Mouse (Mus musculus): ENCODE results near the gene Rpl19. TPM values are rescaled to one million over a fixed set of nuclear protein-coding genes. Genes with fewer than 3 reads are reported as not detected.

Gene Rpl19
- 2,972 TPM for polyA plus RNA-seq (2012; fragmentation: generic; extraction: Trizol)

DNA sequence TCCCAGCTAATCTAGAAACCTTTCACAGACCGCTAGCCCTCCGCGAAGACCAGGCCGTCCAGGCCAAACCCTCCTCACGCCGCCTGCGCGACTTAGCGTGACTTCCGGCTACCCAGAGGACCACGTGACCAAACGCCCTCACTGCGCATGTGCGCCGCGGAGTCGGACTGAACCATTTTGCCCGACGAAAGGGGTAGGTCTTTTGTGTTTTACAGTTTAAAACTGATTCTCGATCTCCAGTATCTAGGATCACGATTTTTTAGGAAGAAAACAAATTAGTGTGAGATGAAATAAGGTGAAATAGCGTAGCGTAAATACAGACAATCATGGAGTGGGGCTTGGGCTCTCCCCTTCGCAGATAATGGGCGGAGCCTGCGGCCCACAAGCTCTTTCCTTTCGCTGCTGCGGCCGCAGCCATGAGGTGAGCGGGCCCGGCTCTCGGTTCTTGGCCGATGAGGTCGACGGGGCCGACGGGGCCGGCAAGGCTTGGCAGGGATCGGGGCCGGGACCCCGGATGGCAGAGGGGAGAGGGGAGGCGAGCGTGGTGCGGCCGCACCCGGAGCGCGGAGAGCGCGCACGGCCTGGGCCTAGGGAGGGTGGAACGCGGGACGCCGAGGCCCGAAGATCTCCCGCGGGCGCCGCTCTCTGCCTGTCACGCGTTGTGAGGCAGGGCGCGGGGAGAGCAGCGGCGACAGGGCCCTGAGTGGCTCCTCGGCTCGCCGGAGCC, at the start of gene Rpl19:
Gene Rpl19, plus strand, starts transcription at position 141 of the 727 bp plus-strand sequence.
- H3K36me3 ChIP-seq (ENCODE audit: control insufficient read depth, insufficient read depth), result peaks cover 33% of the 10 kb centered on the region
- peak within 1 kb of the TSS; percentile 89 for H3K4me3 ChIP-seq
- peak within 1 kb of the TSS; percentile 79 for H3ac ChIP-seq (ENCODE audit: control insufficient read depth, insufficient read length)
- H3K79me2 ChIP-seq (ENCODE audit: control insufficient read depth, insufficient read depth), result peaks cover 21% of the 10 kb centered on the region
- peak within 1 kb of the TSS; percentile 94 for H3K4me2 ChIP-seq (ENCODE audit: low read depth)
- no peak for TF ChIP-seq TCF3 (IDR thresholded peaks at IDR 0.05; ENCODE audit: insufficient read length, low read depth)
- TF ChIP-seq USF1 (IDR thresholded peaks at IDR 0.05; ENCODE audit: low read depth), result peak; percentile 100
- peak; percentile 73 for TF ChIP-seq POLR2A (IDR thresholded peaks at IDR 0.05; ENCODE audit: insufficient read length, low read depth)
- peak in 1 of 3 experiments; percentile 17 for TF ChIP-seq MYOG (IDR thresholded peaks at IDR 0.05; ENCODE audit: control insufficient read depth in 1 of 3, insufficient read depth in 1 of 3, insufficient read length in 2 of 3, low read depth in 2 of 3)
- no peak for TF ChIP-seq REST (IDR thresholded peaks at IDR 0.05; ENCODE audit: insufficient read depth, insufficient read length)
- peak; percentile 92 for TF ChIP-seq POLR2AphosphoS2 (IDR thresholded peaks at IDR 0.05; ENCODE audit: insufficient read length, low read depth)
- TF ChIP-seq MYOD1 (IDR thresholded peaks at IDR 0.05; ENCODE audit: control insufficient read depth in 1 of 3, insufficient read length in 2 of 3, low read depth in 2 of 3), result peak in 1 of 3 experiments; percentile 4
- no peaks in the 10 kb centered on the region for H3K27me3 ChIP-seq (ENCODE audit: control insufficient read depth, insufficient read depth, insufficient read length)

DNA sequence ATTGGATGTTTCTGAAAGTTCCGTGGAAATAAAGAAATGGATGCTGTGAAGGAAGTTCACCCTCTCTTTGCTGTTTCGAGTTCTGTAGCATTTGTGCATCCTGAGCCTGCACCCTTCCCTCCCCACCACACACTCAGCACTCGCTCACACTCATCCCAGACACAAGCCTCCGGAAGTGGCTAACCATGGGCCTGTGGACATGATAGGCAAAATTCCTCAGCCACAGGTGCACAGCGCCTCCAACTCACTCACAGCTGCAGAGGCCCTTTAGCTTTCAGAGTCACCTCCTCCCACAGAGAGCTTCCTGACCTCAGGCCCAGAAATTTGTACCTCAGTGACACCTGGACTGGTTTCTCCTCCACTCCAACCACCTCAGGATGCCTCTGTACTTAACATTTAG, 48.7 kb upstream of the Rpl19 start:
- no peak overlapping the region for H3K4me3 ChIP-seq
- peak; percentile 67 for TF ChIP-seq TCF3 (IDR thresholded peaks at IDR 0.05; ENCODE audit: insufficient read length, low read depth)
- TF ChIP-seq MYOD1 (IDR thresholded peaks at IDR 0.05; ENCODE audit: control insufficient read depth in 1 of 3, insufficient read length in 2 of 3, low read depth in 2 of 3), result peak in 2 of 3 experiments; percentile 84 to 92
- TF ChIP-seq CEBPB (IDR thresholded peaks at IDR 0.05; ENCODE audit: insufficient read depth, poor library complexity, severe bottlenecking), result no peak
- TF ChIP-seq POLR2A (IDR thresholded peaks at IDR 0.05; ENCODE audit: insufficient read length, low read depth), result no peak
- no peak for TF ChIP-seq USF1 (IDR thresholded peaks at IDR 0.05; ENCODE audit: low read depth)
- peak in 2 of 3 experiments; percentile 63 to 94 for TF ChIP-seq MYOG (IDR thresholded peaks at IDR 0.05; ENCODE audit: control insufficient read depth in 1 of 3, insufficient read depth in 1 of 3, insufficient read length in 2 of 3, low read depth in 2 of 3)
- peak; percentile 64 for TF ChIP-seq TCF12 (IDR thresholded peaks at IDR 0.05; ENCODE audit: insufficient read depth, poor library complexity, severe bottlenecking)
- no peak for TF ChIP-seq E2F4 (IDR thresholded peaks at IDR 0.05; ENCODE audit: insufficient read depth)
- TF ChIP-seq POLR2AphosphoS2 (IDR thresholded peaks at IDR 0.05; ENCODE audit: insufficient read length, low read depth), result no peak
- no peak for TF ChIP-seq MAX (IDR thresholded peaks at IDR 0.05; ENCODE audit: low read depth)
- no peak for TF ChIP-seq SRF (IDR thresholded peaks at IDR 0.05; ENCODE audit: control insufficient read depth, insufficient read length, low read depth)
- no peak for TF ChIP-seq REST (IDR thresholded peaks at IDR 0.05; ENCODE audit: insufficient read depth, insufficient read length)
- peak overlapping the region; percentile 7 for H3K4me2 ChIP-seq (ENCODE audit: low read depth)
- H3K79me2 ChIP-seq (ENCODE audit: control insufficient read depth, insufficient read depth), result no peaks in the 10 kb centered on the region
- H3ac ChIP-seq (ENCODE audit: control insufficient read depth, insufficient read length), result no peak overlapping the region
- H3K36me3 ChIP-seq (ENCODE audit: control insufficient read depth, insufficient read depth), result no peaks in the 10 kb centered on the region
- H3K27me3 ChIP-seq (ENCODE audit: control insufficient read depth, insufficient read depth, insufficient read length), result no peaks in the 10 kb centered on the region

DNA sequence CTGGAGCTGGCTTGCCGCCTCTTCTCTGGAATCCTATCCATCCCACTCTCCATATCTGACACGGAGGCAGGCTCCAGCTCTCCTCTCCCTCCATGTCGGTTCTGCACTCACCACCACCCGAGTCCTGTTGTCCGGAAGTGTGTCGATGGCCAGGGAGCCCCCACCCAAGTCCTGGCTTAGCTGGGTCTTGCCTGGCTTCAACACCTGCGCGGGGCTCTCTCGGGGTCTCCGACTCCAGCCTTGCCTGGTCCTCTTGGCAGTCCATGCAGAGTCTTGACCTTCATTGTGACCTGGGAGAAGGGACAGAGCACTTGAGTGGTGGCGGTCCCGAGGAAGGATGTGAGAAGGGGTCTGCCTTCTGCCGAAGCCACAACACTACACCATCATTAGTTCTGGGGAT, 48.1 kb upstream of the Rpl19 start:
- H3K27me3 ChIP-seq (ENCODE audit: control insufficient read depth, insufficient read depth, insufficient read length), result no peaks in the 10 kb centered on the region
- TF ChIP-seq E2F4 (IDR thresholded peaks at IDR 0.05; ENCODE audit: insufficient read depth) (no peak), TCF12 (IDR thresholded peaks at IDR 0.05; ENCODE audit: insufficient read depth, poor library complexity, severe bottlenecking) (no peak), SRF (IDR thresholded peaks at IDR 0.05; ENCODE audit: control insufficient read depth, insufficient read length, low read depth) (no peak), REST (IDR thresholded peaks at IDR 0.05; ENCODE audit: insufficient read depth, insufficient read length) (no peak), CEBPB (IDR thresholded peaks at IDR 0.05; ENCODE audit: insufficient read depth, poor library complexity, severe bottlenecking) (no peak), MYOG (IDR thresholded peaks at IDR 0.05; ENCODE audit: control insufficient read depth in 1 of 3, insufficient read depth in 1 of 3, insufficient read length in 2 of 3, low read depth in 2 of 3) (no peak), TCF3 (IDR thresholded peaks at IDR 0.05; ENCODE audit: insufficient read length, low read depth) (no peak), POLR2AphosphoS2 (IDR thresholded peaks at IDR 0.05; ENCODE audit: insufficient read length, low read depth) (no peak), POLR2A (IDR thresholded peaks at IDR 0.05; ENCODE audit: insufficient read length, low read depth) (no peak), MYOD1 (IDR thresholded peaks at IDR 0.05; ENCODE audit: control insufficient read depth in 1 of 3, insufficient read length in 2 of 3, low read depth in 2 of 3) (no peak), MAX (IDR thresholded peaks at IDR 0.05; ENCODE audit: low read depth) (no peak), USF1 (IDR thresholded peaks at IDR 0.05; ENCODE audit: low read depth) (no peak)

DNA sequence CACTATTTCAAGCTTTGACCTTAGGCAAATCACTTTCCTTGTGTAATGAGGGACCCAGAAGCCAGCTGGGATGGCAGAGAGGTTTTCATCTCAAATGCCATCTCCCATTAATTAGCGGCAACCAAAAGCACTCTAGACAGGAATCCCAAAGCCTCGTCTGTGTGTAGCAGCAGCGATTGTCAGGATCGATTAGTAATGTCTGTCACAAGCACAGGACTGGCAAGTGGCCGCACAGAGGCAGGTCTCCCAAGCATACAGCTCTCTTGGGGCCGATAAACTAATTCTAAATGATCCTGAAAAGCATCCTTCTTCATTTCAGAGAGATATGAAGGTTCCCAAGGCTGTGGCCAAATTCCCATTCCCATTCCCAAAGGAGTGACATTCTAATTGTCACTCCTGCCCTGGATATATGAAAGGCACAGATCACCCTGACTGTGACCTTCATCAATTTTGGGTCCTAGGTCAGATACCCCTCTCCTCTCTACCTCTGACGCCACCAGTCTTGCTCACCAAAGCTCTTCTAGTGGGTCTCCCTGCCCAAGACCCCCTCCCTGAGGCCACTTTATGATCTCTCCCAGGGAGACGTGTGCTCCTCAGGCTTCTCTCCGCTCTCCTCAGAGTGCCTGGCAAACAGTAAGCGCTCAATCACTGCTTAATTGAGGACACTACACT, 46.5 kb upstream of the Rpl19 start:
- no peaks in the 10 kb centered on the region for H3K36me3 ChIP-seq (ENCODE audit: control insufficient read depth, insufficient read depth)
- no peak overlapping the region for H3K4me2 ChIP-seq (ENCODE audit: low read depth)
- TF ChIP-seq TCF3 (IDR thresholded peaks at IDR 0.05; ENCODE audit: insufficient read length, low read depth) (no peak), MAX (IDR thresholded peaks at IDR 0.05; ENCODE audit: low read depth) (no peak), TCF12 (IDR thresholded peaks at IDR 0.05; ENCODE audit: insufficient read depth, poor library complexity, severe bottlenecking) (no peak), MYOD1 (IDR thresholded peaks at IDR 0.05; ENCODE audit: control insufficient read depth in 1 of 3, insufficient read length in 2 of 3, low read depth in 2 of 3) (no peak), CEBPB (IDR thresholded peaks at IDR 0.05; ENCODE audit: insufficient read depth, poor library complexity, severe bottlenecking) (no peak), MYOG (IDR thresholded peaks at IDR 0.05; ENCODE audit: control insufficient read depth in 1 of 3, insufficient read depth in 1 of 3, insufficient read length in 2 of 3, low read depth in 2 of 3) (no peak), POLR2A (IDR thresholded peaks at IDR 0.05; ENCODE audit: insufficient read length, low read depth) (no peak), SRF (IDR thresholded peaks at IDR 0.05; ENCODE audit: control insufficient read depth, insufficient read length, low read depth) (no peak), USF1 (IDR thresholded peaks at IDR 0.05; ENCODE audit: low read depth) (no peak), E2F4 (IDR thresholded peaks at IDR 0.05; ENCODE audit: insufficient read depth) (no peak), REST (IDR thresholded peaks at IDR 0.05; ENCODE audit: insufficient read depth, insufficient read length) (no peak)
- no peaks in the 10 kb centered on the region for H3K27me3 ChIP-seq (ENCODE audit: control insufficient read depth, insufficient read depth, insufficient read length)
- H3ac ChIP-seq (ENCODE audit: control insufficient read depth, insufficient read length), result no peak overlapping the region
- H3K79me2 ChIP-seq (ENCODE audit: control insufficient read depth, insufficient read depth), result no peaks in the 10 kb centered on the region
- H3K4me3 ChIP-seq, result no peak overlapping the region

More for the DNA sequence above, 48.1 kb upstream of the Rpl19 start:
- Histone ChIP-seq H3K4me2 (ENCODE audit: low read depth) (no peak overlapping the region), H3K36me3 (ENCODE audit: control insufficient read depth, insufficient read depth) (no peaks in the 10 kb centered on the region), H3K79me2 (ENCODE audit: control insufficient read depth, insufficient read depth) (no peaks in the 10 kb centered on the region), H3ac (ENCODE audit: control insufficient read depth, insufficient read length) (no peak overlapping the region), H3K4me3 (no peak overlapping the region)
